Mouse (Mus musculus) left cerebral cortex, postnatal 10 days (tissue): ENCODE results near the gene Syn3. TPM values are rescaled to one million over a fixed set of nuclear protein-coding genes. Genes with fewer than 3 reads are reported as not detected.

Experiments
- DNase-seq, 2 experiments: peaks; one replicate each; pipeline ENCODE4 v3.0.0; 2021 to 2022; ENCODE audit warnings: low spot score in 2 of 2, mixed read lengths in 1 of 2; ENCODE audit errors: extremely low spot score in 1 of 2
- intact Hi-C: fragments of 180-260 bp; cut with DNase I; formaldehyde crosslinking; loops from one replicate; pipeline ENCODE4 v1.15.1; 2025
- total RNA-seq, 2 experiments: library from RNA; stranded (reverse); gene quantifications; 2 replicates each; pipeline ENCODE4 v1.2.3; 2021

Syn3 gene
- total RNA-seq, 2 experiments from 2014 or later: 42.1 to 46.0 TPM

- no peak for DNase-seq
- intact Hi-C loops: no loop called here
Measured at GRCm38 (mm10) chr10:86278481-86278880, 220.2 kb downstream of the Syn3 start.

- intact Hi-C loops: no loop called here
Measured at GRCm38 (mm10) chr10:86277327-86277726, 221.4 kb downstream of the Syn3 start.

GRCm38 (mm10) chr10:86275585-86275984, 223.1 kb downstream of the Syn3 start:
- DNase-seq: no peak
- intact Hi-C loops: no loop called here

More at GRCm38 (mm10) chr10:86277327-86277726, 221.4 kb downstream of the Syn3 start:
- DNase-seq: no peak

GRCm38 (mm10) chr10:86273410-86274191, 225.1 kb downstream of the Syn3 start:
- intact Hi-C loops: no loop called here
- DNase-seq: peak in 1 of 2 experiments; percentile 64

- DNase-seq: no peak
- intact Hi-C loops: no loop called here
Measured at GRCm38 (mm10) chr10:86272826-86273225, 225.9 kb downstream of the Syn3 start.

- intact Hi-C loops: no loop called here
- no peak for DNase-seq
Measured at GRCm38 (mm10) chr10:86270254-86270653, 228.4 kb downstream of the Syn3 start.

DNA sequence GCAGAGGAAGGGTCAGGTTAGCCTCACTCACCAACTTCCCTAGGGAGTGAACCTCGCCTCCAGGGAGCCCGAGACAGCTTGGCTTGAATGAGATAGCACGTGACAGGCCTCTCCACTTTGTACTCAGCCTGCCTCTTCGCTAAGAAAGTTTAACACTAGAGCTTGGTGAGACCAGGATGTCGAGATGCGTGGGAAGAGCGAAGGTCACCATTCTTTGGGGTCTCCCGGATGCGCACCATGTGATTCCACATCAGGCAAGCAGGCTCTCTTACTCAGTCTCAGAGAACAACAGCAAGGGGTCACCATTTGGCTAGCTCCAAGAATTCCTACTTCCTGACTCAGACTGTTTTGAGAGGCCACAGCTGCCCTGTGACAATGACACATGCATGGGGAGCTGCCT, 234.1 kb downstream of the Syn3 start:
- intact Hi-C loops: no loop called here
- DNase-seq: peak in 1 of 2 experiments; percentile 29

DNA sequence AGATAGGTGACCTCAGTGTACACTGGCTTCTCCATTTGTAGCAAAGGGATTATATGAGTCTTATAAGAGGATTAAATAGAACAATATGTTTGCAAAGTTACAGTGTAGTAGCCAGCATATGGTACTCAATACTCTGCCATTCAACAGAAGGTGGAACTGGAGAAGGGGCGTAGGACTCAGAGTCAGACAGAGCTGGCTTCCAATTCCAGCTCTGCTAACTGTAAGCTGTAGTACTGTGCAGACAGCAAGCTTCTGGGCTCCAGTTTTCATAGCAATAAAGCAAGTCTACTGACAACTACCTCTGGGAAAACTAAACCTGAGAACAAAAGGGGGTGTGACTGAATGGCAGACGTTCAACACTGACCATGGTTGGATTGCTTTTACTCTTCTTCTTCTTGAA, 237.0 kb downstream of the Syn3 start:
- intact Hi-C loops: no loop called here
- no peak for DNase-seq

DNA sequence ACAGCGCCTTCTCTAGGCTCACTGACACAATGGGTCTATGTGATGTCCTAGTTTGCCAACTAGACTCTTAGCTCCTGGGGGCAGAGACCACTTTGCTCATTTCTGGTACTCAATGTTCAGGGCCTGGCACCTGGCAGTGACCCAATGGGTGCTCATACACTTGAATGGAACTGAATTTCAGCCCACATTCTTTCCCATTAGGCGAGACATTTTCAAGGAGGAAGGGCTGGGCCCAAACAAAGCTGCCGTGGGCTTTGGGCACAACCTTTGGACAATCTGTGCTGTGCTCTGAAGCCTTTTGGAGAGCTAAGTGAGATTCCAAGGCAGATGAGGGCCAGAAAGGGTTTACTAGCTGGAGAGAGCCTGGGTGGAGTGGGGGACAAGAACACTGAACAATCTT, 239.7 kb downstream of the Syn3 start:
- intact Hi-C loops: no loop called here
- DNase-seq: no peak

DNA sequence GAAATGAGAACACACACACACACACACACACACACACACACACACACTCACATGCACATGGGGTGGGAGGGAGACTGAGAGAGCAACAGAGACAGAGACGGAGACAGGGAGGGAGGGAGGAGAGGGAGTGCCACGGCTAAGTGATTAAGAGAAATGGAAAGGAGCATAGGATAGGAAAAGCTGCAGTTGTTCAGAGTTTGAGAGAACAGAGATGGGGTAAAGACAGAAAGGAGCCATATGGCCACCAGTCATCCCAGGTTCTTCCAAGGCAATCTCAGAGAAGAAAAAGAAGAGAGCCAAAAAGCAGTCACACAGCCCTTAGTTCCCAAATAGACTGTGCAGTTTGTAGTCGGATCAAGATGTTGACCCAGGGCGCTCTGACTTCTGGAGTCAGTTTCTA, 240.7 kb downstream of the Syn3 start:
- no peak for DNase-seq

GRCm38 (mm10) chr10:86257045-86257444, 241.7 kb downstream of the Syn3 start:
- no peak for DNase-seq
- intact Hi-C loops: no loop called here

More for the DNA sequence above, 240.7 kb downstream of the Syn3 start:
- intact Hi-C loops: no loop called here

DNA sequence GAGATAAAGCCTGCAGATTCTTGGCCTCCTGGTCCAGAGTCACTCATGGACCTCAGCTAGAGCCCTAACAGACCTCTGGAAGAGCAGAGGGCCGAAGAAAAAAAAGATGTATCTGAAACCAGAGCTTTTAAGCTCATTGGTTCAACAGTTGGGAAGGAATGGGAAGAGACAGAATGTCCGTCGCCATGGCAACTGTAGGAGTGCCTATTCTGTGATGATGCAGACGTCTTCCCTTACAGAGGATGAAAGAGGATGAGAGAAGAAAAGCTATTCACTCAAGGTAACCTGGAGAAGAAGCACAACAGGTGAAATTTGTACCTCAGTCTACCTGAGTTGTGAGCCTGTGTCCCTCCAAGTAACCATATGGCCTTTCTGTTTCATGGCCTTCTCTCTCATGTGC, 242.5 kb downstream of the Syn3 start:
- intact Hi-C loops: no loop called here
- peak; percentile 58 to 69 for DNase-seq

DNA sequence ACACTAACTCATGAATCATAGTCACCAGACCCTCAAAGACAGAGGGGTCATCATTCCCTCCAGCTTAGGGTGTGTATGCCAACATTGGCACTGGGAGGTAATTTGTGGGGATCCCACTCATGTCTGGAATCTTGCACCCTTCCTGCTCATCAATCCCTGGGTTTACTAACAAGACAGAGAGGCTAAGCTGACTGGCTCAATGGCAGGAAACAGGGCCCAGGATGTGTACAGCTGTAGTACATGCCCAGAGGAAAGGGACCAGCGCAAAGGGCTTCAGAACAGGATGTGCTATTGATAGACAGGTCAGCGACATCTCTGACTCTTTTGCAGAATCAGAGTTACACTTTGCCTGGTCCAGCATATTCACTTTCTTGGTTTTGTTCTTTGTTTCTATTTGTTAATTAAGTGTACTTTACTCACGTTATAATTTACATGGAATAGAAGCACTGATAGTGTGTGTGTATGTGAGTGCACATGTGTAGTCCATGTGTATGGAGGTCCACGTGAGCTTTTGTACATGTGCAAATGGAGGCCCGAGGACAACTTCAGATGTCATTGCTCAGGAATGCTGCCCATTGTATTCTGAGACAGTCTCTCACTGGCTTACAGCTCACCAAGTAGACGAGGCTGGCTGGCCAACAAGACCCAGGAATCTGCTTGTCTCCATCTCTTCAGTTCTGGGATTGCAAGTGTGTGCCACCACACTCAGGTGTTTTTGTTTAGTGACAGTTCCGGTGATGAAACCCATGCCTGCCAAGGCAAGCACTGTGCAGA, 248.4 kb downstream of the Syn3 start:
- no peak for DNase-seq
- intact Hi-C loops: no loop called here

GRCm38 (mm10) chr10:86249283-86249682, 249.4 kb downstream of the Syn3 start:
- peak in 1 of 2 experiments; percentile 24 for DNase-seq
- intact Hi-C loops: no loop called here

GRCm38 (mm10) chr10:86248807-86249206, 249.9 kb downstream of the Syn3 start:
- DNase-seq: peak in 1 of 2 experiments; percentile 24
- intact Hi-C loops: no loop called here

- DNase-seq: no peak
- intact Hi-C loops: no loop called here
Measured at GRCm38 (mm10) chr10:86248131-86248740, 250.5 kb downstream of the Syn3 start.

GRCm38 (mm10) chr10:86245396-86245795, 253.3 kb downstream of the Syn3 start:
- no peak for DNase-seq
- intact Hi-C loops: no loop called here

DNA sequence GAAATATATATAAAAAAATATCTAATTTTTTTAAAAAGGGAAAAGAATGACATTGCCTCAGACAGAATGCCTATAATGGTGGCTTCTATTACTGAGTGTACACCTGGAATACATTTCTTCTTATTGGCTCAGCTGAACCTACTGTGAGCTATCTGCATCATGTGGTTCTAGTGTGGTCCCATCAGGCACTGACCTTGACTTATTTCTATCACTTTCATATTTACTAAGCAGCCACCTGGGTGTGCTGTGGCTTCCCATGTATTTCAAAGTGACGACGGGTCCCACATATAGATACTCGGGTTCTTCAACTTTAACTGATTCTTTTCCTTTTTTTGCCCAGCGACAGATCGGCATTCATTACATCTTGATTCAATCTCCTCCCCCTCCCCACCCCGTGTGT, 255.2 kb downstream of the Syn3 start:
- no peak for DNase-seq
- intact Hi-C loops: no loop called here

DNA sequence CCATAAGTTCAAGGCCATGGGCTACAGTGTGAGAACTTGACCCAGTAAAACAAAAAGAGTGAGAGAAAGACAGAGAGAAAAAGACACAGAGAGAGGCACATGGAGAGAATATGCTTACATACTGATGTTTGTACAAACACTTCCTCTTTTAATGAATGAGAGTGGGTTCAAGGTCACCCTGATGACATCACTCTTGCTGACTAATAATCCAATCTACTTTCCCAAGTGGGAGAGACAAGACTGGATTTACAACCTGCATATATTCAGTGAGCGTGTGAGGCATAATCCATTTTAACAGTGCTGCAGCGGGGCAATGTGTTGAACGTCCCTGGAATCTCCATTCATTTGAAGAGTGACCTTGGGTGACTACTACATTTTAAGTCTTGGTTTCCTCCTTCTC, 256.0 kb downstream of the Syn3 start:
- no peak for DNase-seq
- intact Hi-C loops: no loop called here

DNA sequence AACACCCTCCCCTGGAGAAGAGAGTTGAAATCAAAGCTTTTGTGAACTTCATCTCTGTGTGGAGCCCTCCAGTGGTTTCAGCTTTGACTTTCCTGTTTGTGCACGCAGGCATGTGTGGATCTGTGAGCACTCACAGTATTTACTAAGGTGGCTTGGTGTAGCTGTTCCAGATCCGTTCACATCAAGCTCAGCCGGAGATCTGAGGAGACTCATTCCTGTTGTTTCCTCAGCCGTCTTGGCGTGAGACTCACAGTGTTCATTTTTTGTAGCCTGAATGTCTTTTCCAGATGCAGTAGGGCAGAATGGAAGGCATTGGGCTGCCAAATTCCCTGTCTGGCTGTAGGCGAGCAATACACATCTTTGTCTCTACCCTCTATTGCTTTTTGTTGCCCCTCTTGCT, 268.7 kb downstream of the Syn3 start:
- intact Hi-C loops: no loop called here
- no peak for DNase-seq
